Mouse (Mus musculus): ENCODE data around the gene Pdlim5.
"Not testable (repeated sequence)": the region's sequence is repeated elsewhere in the genome, so short reads cannot be mapped to it uniquely, and the experiment has no call there.

Pdlim5 gene

GRCm38 (mm10) chr3:142191627-142192026, 203.9 kb downstream of the Pdlim5 start:
- in situ Hi-C loops (cut with MboI, MseI) = not testable (repeated sequence)

Measured in regulatory T cell (primary cell).